Mouse (Mus musculus): Measurements from ENCODE around the gene 1700023F06Rik.
A peak's percentile ranks its signal among the peaks of the same experiment; 100 is the strongest.

Gene 1700023F06Rik

DNA sequence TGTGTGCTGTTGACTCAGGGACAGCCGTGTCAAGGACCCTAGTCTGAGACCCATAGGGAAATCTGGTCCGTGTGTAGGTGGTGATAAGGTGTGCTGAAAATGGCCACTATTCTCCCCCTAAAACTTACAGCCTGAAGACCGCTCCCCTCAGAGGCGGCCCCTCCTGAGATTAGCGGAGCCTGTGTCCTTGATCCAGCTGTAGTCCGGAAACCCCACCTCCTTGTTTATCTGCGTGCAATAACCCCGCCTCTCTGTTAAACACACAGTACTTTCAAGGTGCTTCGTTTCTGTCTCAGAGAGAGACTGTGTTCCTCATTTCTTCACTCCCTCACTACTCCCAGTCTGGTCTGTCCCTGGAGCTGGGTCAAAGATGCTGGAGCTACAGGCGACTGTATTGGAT, 44.0 kb downstream of the 1700023F06Rik start:
- DNase-seq (ENCODE audit: extremely low spot score, low spot score), result no peak

DNA sequence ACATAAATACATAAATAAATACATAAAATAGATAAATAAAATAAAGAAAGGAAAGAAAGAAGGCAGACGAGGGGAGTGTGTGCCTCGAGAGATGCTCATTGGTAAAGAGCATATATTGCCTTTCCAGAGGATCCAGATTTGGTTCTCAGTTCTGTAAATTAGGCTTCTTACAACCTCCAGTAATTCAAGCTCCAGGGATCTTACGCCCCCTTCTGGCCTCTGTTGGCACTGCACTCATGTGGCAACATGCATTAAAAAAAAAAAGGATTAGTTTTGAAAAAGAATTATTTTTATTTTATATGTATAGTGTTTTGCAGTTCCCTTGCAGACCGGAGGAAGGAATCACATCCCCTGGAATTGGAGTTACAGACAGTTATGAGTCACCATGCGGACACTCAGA, 46.2 kb downstream of the 1700023F06Rik start:
- DNase-seq (ENCODE audit: extremely low spot score, low spot score), result no peak

DNA sequence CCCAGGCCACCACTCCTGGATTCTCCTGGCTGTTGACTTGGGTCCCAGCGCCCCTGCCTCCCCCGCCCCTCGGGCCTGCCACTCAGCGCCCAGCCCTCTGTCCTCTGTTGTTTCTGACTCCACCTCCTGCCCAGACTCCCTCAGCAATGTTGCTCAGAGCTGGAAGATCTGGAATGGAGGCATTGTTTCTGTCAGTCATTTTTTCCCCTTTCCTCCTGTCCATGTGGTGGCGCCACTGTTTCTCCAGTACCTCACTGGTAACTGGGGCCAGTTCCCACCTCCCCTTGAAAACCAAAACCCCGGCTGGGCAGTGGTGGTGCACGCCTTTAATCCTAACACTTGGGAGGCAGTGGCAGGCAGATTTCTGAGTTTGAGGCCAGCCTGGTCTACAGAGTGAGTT, 46.9 kb downstream of the 1700023F06Rik start:
- DNase-seq (ENCODE audit: extremely low spot score, low spot score), result no peak

DNA sequence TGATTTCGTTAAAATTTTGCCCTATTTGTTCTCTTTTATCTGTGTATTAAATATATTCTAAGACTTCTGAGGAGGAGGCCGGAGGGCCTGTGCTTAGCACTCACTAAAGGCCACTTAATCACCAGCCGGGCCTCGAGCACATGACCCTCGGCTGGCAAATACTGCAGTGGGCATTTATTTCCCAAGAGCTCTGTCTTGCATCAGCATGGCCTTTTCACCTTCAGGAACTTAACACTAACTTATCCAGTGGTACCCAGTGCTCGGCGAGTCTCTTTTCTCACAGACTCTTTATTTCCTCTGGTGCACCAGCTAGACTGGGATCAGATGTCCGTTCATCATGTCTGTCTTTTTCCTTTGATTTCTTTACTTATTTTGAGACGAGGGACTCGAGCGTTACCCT, 47.6 kb downstream of the 1700023F06Rik start:
- no peak for DNase-seq (ENCODE audit: extremely low spot score, low spot score)

DNA sequence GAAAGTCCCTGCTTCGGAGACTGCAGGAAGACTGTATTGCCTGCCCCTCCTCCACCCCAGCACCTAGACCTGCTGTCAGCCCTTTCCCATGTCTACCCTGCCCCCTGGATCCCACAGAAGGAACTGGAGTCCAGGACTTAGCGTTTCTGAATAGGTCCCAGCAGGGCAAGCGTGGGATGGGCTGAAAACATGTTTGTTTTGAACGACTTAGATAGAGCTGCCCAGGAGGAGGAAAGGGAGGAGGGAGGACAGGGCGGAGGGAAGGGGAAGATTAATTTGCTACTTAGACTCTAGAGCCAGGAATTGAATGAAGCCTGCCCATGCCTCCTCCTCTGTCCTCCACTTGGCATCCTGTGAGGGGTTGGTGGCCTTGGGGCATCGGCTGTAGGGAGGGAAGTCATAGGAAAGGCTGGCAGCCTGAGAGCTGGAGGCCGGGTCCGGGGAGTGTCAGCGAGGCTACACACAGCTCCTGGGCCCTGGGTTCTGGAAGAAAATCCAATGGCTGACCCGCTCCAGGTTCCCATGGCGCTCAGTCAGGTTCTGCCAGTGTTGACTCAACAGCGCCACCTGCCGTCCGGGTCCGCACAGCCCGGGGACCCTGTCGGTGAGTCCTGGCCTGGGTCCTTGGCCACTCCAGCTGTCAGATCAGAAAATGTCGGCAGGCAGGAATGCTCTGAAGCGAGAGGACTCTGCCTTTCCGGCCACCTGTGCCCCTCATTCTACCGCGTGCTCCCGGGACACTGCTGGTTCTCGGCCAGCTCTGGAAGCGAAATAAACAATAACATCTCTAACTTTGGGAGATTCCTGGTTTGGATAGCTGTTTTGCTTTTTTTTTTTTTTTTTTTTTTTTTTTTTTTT, 49.5 kb downstream of the 1700023F06Rik start:
- DNase-seq (ENCODE audit: extremely low spot score, low spot score), result peak; percentile 99

DNA sequence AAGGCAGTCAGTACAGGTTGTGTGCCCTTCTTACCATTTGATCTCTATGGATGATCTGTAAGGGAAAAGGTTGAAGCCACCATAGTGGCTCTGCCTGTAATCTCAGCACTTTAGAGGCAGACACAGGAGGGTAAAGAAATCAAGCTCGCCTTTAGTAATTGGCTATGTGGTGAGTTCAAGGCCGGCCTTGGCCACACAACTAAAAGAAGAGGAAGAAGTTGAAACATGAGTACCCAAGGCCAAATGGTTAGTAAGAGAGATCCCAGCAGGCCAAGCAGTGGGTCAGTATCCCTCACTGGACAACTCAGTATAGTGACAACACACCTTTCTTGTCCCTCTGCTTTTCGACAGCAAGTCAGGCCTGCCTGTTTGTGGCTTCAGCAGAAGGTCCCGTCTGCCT, 58.6 kb downstream of the 1700023F06Rik start:
- no peak for DNase-seq (ENCODE audit: extremely low spot score, low spot score)

Measured in neural tube, embryonic 10.5 days (tissue).